Mouse (Mus musculus): ENCODE measurements around the gene Actc1.

Gene Actc1

DNA sequence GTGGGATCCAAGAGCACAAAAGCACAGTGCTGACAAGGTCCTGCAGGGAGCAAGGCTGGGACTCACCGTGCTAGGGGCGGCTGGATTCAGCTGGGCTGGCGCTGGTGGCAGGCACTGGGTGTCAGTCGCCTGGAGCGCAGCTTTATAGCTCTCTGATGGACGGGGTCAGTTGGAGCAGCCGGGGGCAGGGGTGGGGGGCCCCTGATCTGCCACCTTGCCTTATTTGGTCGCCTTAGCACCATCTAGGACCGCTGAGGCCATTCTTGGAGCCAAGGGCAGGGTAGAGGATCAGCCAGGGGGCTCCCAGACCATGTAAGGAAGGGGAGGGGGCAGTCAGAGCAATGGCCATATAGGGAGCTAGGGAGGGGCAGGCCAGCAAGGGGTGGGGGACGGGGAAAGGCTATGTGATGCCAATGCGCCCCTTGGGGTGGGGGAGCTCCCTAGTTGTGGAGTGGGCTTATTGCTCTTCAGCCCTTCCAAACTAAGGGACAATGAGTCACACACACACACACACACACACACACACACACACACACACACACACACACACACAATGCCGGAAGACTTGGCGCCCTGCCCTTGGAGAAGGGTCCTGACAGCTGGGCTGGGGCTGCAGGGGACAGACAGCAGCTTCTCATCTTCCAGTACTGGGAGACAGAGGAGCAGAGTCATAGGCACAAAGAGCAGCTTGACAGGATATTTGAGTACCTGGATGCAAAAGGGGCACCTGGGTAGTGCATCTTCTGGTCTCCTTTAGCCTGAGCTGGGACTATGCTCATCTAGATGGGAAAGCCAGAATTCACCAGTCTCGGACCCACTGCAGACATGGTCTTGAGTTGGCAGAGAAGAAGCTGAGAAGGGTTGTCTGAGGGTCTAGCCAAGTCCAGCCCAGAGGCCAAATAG, at the start of gene Actc1:
TSS of gene Actc1 (minus strand) at position 853 of the 903 bp plus-strand sequence.
- DNase-seq = no peak

- DNase-seq = no peak
Observed at GRCm38 (mm10) chr2:114102471-114102870, 49.1 kb upstream of the Actc1 start.

DNA sequence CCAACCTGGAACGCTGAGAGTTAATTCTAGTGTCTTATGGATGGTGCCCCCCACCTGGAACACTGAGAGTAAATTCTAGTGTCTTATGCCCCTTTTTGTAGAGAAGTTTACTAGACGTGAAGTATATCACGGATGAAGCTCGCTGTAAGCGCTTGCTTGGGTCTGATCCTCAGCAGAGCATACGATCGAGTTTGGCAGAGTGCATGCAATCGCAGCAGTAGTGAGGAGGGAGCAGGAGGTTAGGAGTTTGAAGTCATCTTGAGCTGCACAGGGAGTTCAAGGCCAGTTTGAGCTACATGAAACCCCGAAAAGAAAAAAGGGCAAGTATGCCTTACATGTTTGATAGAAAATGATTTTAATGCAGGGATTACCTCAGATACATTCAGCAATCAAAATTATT, 47.5 kb upstream of the Actc1 start:
- DNase-seq = no peak

DNA sequence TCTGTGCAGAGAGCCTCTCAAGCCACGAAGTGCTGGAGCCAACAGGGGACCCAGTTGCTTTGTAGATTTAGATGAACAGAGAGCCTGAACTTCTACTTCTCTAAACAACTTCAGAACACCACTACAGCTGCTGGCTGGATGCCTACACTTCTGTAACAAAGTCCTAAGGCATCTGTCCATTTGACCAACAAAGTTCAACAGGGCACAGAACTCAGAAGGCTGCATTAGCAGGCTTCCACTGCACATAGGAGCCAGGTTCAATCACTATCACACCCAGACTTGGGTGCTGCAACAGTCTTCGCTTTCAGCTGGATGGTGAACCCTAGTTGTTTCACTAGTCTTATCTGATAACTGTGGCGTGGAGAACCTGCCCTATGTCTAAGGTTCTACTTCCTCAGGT, 46.5 kb upstream of the Actc1 start:
- DNase-seq = no peak

- no peak for DNase-seq
Observed at GRCm38 (mm10) chr2:114099109-114099508, 45.8 kb upstream of the Actc1 start.

DNA sequence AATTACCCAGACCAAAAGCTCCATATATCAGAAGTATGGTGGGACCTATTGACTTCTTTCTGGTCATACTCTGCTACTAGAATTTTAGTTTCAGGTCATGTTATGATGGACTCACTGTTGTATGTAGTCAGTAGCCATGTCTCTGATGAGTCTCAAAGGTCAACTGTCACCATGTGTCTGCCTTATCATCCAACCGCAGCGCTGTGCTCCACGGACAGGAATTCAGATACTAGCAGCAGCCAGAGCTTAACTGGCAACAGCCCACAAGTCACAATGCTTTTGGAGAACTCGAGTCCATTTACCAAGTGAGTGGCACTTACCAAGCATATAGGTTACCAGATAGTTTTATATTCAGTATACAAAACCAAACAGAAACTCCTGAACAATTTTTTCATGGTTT, 44.3 kb upstream of the Actc1 start:
- no peak for DNase-seq

DNA sequence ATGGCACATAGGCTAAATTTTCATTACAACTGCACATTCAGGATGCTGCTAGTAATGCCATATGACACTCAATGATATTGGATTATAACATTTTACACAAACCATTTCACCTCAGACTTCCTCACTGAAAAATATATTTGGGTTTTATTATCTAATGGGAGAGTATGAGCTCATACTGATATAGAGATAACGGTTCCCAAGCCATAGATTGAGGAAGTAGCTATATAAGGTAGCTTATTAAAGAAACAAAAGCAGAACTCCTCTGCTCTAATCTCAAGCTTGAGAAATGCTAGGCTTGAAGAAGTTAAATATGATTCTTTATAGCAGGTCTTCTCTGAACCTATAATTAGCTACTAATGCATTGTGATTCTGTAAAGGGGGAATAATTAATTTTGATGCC, 43.2 kb upstream of the Actc1 start:
- no peak for DNase-seq

DNA sequence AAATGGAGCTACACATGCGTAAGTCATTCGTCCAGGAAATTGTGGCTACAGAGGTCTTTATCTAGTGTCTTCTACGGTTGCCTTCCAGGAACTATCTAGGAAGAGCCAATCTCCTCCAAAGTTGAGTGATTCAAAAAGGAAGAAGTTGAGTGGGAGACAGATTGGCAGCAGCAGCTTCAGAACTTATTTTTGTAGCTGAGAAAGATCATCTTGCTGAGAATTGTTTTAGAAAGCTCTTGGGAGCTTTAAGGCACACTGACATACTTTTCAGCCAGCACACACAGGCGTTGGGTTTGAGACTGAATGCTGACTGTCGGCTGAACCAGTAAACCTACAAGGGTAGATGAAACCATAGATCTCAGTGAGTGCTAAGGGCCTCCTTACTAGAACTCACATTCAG, 42.0 kb upstream of the Actc1 start:
- DNase-seq = no peak

DNA sequence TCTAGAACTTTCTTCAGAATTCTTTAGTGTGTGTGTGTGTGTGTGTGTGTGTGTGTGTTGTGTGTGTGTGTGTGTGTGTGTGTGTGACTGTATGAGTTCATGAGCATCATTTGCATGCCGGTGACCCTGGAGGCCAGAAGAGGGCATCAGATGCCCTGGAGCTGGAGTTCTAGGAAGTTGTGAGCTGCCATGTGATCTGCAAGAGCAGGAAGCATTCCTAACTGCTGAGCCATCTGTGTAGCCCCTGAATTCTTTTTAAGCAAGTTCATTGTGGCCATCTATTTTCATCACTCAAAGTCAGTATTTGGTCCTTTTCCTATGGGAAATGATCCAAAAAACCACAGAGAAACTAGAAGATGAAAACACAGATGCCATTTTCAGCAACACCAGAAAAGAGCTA, 41.3 kb upstream of the Actc1 start:
- no peak for DNase-seq

- DNase-seq = no peak
Observed at GRCm38 (mm10) chr2:114093577-114093976, 40.2 kb upstream of the Actc1 start.

GRCm38 (mm10) chr2:114089862-114090261, 36.5 kb upstream of the Actc1 start:
- no peak for DNase-seq

DNA sequence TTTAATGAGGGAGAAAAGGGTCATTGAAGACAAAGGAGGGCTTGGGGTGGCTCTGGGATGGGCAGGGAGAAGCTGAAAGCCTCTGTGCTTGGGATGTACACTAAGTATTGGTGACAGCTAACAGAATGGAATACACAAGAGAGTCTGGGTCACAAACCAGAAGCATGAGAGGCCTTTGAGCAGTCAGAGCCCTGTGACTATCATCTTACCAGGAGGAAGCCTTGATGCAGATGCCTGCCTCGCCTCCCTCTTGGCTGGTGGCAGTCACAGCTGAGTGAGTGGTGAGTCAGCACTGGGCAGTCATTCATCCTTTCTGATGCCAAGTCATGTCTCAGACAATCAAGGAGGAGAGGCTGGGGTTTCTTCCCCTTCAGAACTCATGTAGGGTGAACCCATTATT, 33.9 kb upstream of the Actc1 start:
- no peak for DNase-seq

DNA sequence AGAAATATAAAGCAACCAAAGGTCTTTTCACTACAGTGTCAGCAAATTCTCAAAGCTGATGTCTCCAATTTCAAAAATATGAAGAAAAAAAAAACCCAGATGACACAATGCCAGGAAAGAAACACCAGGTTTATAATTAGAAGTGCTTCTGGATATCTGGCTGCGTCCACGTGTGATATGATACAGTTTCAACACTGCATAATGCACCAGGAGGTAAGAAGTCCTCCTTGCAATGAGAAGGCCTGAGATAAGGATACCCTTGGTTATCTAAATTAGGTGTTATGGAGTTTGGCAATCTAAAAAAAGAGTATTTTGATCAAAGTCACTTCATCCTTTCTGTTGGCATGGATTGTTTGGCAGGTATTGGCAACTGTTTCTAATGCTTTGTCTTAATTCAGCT, 18.5 kb upstream of the Actc1 start:
- DNase-seq = no peak

DNA sequence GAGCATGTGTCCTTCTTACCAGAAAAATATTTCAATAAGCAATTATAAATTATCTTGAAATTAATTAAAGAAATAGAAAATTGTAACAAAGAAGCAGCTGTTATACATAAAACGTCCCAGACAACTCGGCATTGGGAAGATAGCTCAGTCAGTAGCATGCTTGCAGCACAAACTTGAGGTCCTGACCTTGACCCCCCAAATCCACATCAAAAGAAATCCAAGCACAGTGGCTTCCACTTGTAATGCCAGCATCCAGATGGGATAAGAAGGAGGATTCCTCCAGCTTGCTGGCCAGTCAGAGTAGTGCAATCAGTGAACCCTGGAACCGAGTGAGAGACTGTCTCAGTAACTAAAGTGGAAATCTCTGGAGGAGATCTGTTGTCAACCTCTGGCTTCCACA, 12.9 kb upstream of the Actc1 start:
- no peak for DNase-seq

GRCm38 (mm10) chr2:114064004-114064403, 10.7 kb upstream of the Actc1 start:
- DNase-seq = no peak

DNA sequence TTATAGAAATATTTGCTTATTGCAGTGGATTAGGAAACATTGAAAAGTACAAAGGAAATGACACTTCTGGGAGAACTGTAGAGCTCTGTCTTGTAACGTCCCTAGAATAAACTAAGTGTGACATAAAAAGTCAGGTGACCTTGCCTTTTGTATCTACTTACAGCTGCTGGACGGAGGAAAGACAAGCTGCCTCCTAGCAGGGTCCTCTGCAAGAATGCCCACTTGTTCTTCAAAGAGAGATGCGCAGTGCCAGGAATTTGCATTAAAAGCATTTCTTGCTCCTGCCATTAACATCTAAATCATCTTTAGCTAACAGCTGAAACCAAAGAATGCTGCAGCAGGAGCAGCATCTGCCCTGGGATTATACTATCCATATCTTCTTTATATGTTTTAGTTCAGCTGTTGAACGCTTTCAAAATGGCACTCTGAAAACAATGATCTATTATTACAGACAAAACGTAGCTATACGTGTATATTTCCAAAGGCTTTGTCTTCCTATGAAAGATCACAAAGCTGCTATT, 6.8 kb upstream of the Actc1 start:
- DNase-seq = no peak

GRCm38 (mm10) chr2:114059608-114060007, 6.3 kb upstream of the Actc1 start:
- DNase-seq = no peak

- DNase-seq = no peak
Observed at GRCm38 (mm10) chr2:114058226-114058796, 5.0 kb upstream of the Actc1 start.

GRCm38 (mm10) chr2:114057303-114057853, 4.0 kb upstream of the Actc1 start:
- no peak for DNase-seq

DNA sequence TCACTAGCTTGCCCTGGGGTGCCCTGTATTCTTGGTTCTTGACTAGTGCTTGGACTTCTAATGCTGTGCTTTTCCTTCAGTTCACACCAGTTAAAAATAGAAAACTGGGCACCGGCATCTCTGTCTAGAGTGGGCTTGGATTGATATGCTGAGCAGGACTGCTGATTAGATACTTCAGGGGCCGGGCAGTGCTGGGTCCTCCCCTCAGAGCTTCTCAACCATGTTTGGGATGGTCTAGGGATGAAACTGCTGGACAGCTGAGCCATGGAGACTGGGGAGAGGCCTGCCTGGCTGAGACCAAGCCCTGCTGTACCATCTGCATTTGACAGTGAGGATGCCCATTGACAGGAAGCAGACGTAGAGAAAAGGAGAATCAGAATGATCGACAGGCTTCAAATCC, 781 bp upstream of the Actc1 start:
- no peak for DNase-seq

DNA sequence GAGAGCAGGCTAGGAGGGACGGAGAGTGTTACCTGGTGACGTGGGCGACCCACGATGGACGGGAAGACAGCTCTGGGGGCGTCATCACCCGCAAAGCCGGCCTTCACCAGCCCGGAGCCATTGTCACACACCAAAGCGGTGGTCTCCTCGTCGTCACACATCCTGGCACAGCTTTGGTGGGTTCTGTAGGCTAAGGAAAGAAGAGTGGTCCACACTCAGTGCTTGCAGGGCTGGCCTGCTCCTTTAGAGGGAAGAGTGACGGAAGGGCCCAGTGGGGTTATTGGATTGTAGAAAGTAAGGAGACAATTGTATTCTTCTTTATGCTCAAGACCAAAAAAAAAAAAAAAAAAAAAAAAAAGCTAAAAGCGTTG, 1.5 kb downstream of the Actc1 start:
- no peak for DNase-seq

- DNase-seq = no peak
Observed at GRCm38 (mm10) chr2:114051111-114051870, 2.1 kb downstream of the Actc1 start.

- no peak for DNase-seq
Observed at GRCm38 (mm10) chr2:114050150-114050549, 3.2 kb downstream of the Actc1 start.
